Mouse (Mus musculus) midbrain, embryonic 16.5 days (tissue): ENCODE data around the gene Slc7a5. TPM values are rescaled to one million over a fixed set of nuclear protein-coding genes. Genes with fewer than 3 reads are reported as not detected.

ENCODE experiments used
- ATAC-seq: fragments of 200-750 bp; cut with Nextera tagmentation; 2 replicates; pipeline ENCODE4 v1.8.0; 2017; ENCODE audit warnings: moderate TSS enrichment
- H3K27ac ChIP-seq: fragments of 300-500 bp; sonication (generic); 2 replicates; pipeline ENCODE4 v1.5.1; 2014; ENCODE audit warnings: mild to moderate bottlenecking, low read length, mixed read lengths
- H3K27me3 ChIP-seq: fragments of 300-500 bp; sonication (generic); 2 replicates; pipeline ENCODE4 v1.6.1; 2014; ENCODE audit warnings: low read depth, low read length, mixed read lengths; ENCODE audit not compliant: control insufficient read depth, insufficient read depth
- H3K36me3 ChIP-seq: fragments of 300-500 bp; sonication (generic); 2 replicates; pipeline ENCODE4 v1.6.1; 2014; ENCODE audit warnings: mild to moderate bottlenecking, low read length, moderate library complexity, mixed read lengths; ENCODE audit not compliant: control insufficient read depth, insufficient read depth
- H3K4me1 ChIP-seq: fragments of 300-500 bp; sonication (generic); 2 replicates; pipeline ENCODE4 v1.6.1; 2014; ENCODE audit warnings: mild to moderate bottlenecking, low read length, mixed read lengths; ENCODE audit not compliant: control insufficient read depth, insufficient read depth
- H3K4me2 ChIP-seq: fragments of 300-500 bp; sonication (generic); 2 replicates; pipeline ENCODE4 v1.6.1; 2014; ENCODE audit warnings: mild to moderate bottlenecking, low read length, mixed read lengths
- H3K4me3 ChIP-seq: fragments of 300-500 bp; sonication (generic); 2 replicates; pipeline ENCODE4 v1.5.1; 2014; ENCODE audit warnings: low read depth, mild to moderate bottlenecking, low read length, moderate library complexity, mixed read lengths
- H3K9ac ChIP-seq: fragments of 300-500 bp; sonication (generic); 2 replicates; pipeline ENCODE4 v1.6.1; 2014; ENCODE audit warnings: low read depth, low read length, mixed read lengths
- H3K9me3 ChIP-seq: fragments of 300-500 bp; sonication (generic); replicated peaks from 2 replicates; pipeline ENCODE4 v1.6.1; 2014; ENCODE audit warnings: mild to moderate bottlenecking, low read length, mixed read lengths; ENCODE audit not compliant: control insufficient read depth, poor library complexity, severe bottlenecking
- WGBS: fragments of 180-500 bp; shearing (Covaris S2); extraction: QIAGEN DNeasy Blood & Tissue Kit; methylation state at CpG from one replicate; pipeline ENCODE4 v1.1.7; 2014; 5-methylcytosine and 5-hydroxymethylcytosine counted together
- polyA plus RNA-seq: library from polyadenylated mRNA; unstranded; fragments of >200 nt; fragmentation: Nextera tagmentation; extraction: Ambion mirVana; gene quantifications from 2 replicates; pipeline ENCODE4 v1.2.1, GENCODE M21; 2015

Gene Slc7a5
- polyA plus RNA-seq, 1 experiment from 2014 or later, result 50.8 TPM

GRCm38 (mm10) chr8:121897205-121897604 lies 10.3 kb downstream of the Slc7a5 start:
- 78% methylated on average over 9 of the region's 9 CpGs for WGBS
- Histone ChIP-seq H3K36me3 (no peaks in the 10 kb centered on the region), H3K27ac (no peak overlapping the region), H3K4me1 (peaks cover 23% of the 10 kb centered on the region), H3K9me3 (no peaks in the 10 kb centered on the region), H3K27me3 (no peaks in the 10 kb centered on the region), H3K4me3 (no peak overlapping the region), H3K4me2 (no peak overlapping the region; the same call in 1 of the 2 replicates), H3K9ac (no peak overlapping the region)
- ATAC-seq, result no peak

GRCm38 (mm10) chr8:121896476-121897145 lies 10.9 kb downstream of the Slc7a5 start:
- Histone ChIP-seq H3K27ac (no peak overlapping the region), H3K4me3 (no peak overlapping the region), H3K9ac (no peak overlapping the region), H3K27me3 (no peaks in the 10 kb centered on the region), H3K4me1 (peaks cover 23% of the 10 kb centered on the region), H3K9me3 (no peaks in the 10 kb centered on the region), H3K36me3 (no peaks in the 10 kb centered on the region), H3K4me2 (no peak overlapping the region)
- no peak for ATAC-seq
- 27% methylated on average over 12 of the region's 12 CpGs for WGBS

- WGBS, result 68% methylated on average over 7 of the region's 7 CpGs
- no peaks in the 10 kb centered on the region for H3K9me3 ChIP-seq
- no peak for ATAC-seq
- H3K4me3 ChIP-seq, result no peak overlapping the region
- H3K27me3 ChIP-seq, result no peaks in the 10 kb centered on the region
- no peak overlapping the region for H3K27ac ChIP-seq
- H3K9ac ChIP-seq, result no peak overlapping the region
- peaks cover 23% of the 10 kb centered on the region for H3K4me1 ChIP-seq
- no peaks in the 10 kb centered on the region for H3K36me3 ChIP-seq
- no peak overlapping the region for H3K4me2 ChIP-seq
Observed at GRCm38 (mm10) chr8:121895910-121896309, 11.6 kb downstream of the Slc7a5 start.

GRCm38 (mm10) chr8:121892875-121893274 lies 14.6 kb downstream of the Slc7a5 start:
- no peak overlapping the region for H3K9ac ChIP-seq
- no peak overlapping the region for H3K4me2 ChIP-seq
- no peak overlapping the region for H3K4me3 ChIP-seq
- 83% methylated on average over 5 of the region's 5 CpGs for WGBS
- no peak overlapping the region for H3K27ac ChIP-seq
- H3K4me1 ChIP-seq, result peaks cover 8% of the 10 kb centered on the region
- peaks cover 2% of the 10 kb centered on the region; the same call in 1 of the 2 replicates for H3K36me3 ChIP-seq
- H3K9me3 ChIP-seq, result no peaks in the 10 kb centered on the region
- no peak for ATAC-seq
- H3K27me3 ChIP-seq, result no peaks in the 10 kb centered on the region

- Histone ChIP-seq H3K36me3 (peaks cover 14% of the 10 kb centered on the region), H3K9ac (no peak overlapping the region), H3K27me3 (no peaks in the 10 kb centered on the region), H3K27ac (no peak overlapping the region), H3K4me2 (no peak overlapping the region), H3K9me3 (no peaks in the 10 kb centered on the region), H3K4me3 (no peak overlapping the region), H3K4me1 (no peaks in the 10 kb centered on the region)
- ATAC-seq, result no peak
- 89% methylated on average over 15 of the region's 15 CpGs for WGBS
Observed at GRCm38 (mm10) chr8:121889810-121890785, 17.4 kb downstream of the Slc7a5 start.

- Histone ChIP-seq H3K36me3 (peaks cover 17% of the 10 kb centered on the region), H3K4me3 (no peak overlapping the region), H3K9me3 (no peaks in the 10 kb centered on the region), H3K4me2 (no peak overlapping the region), H3K27ac (no peak overlapping the region), H3K27me3 (no peaks in the 10 kb centered on the region), H3K4me1 (no peaks in the 10 kb centered on the region), H3K9ac (no peak overlapping the region)
- ATAC-seq, result no peak
- 100% methylated on average over 1 of the region's 1 CpGs for WGBS
Observed at GRCm38 (mm10) chr8:121889317-121889716, 18.2 kb downstream of the Slc7a5 start.

- H3K4me1 ChIP-seq, result no peaks in the 10 kb centered on the region
- H3K36me3 ChIP-seq, result peaks cover 30% of the 10 kb centered on the region
- 69% methylated on average over 1 of the region's 1 CpGs for WGBS
- H3K27me3 ChIP-seq, result no peaks in the 10 kb centered on the region
- ATAC-seq, result no peak
- no peak overlapping the region for H3K4me3 ChIP-seq
- H3K9me3 ChIP-seq, result no peaks in the 10 kb centered on the region
- H3K27ac ChIP-seq, result no peak overlapping the region
- no peak overlapping the region for H3K4me2 ChIP-seq
- H3K9ac ChIP-seq, result no peak overlapping the region
Observed at GRCm38 (mm10) chr8:121887547-121887946, 19.9 kb downstream of the Slc7a5 start.

- Histone ChIP-seq H3K4me2 (no peak overlapping the region), H3K27me3 (no peaks in the 10 kb centered on the region), H3K4me3 (no peak overlapping the region), H3K4me1 (no peaks in the 10 kb centered on the region), H3K36me3 (peaks cover 31% of the 10 kb centered on the region), H3K9ac (no peak overlapping the region), H3K27ac (no peak overlapping the region), H3K9me3 (no peaks in the 10 kb centered on the region)
- WGBS, result 79% methylated on average over 6 of the region's 6 CpGs
- ATAC-seq, result no peak
Observed at GRCm38 (mm10) chr8:121885433-121885832, 22.1 kb downstream of the Slc7a5 start.

GRCm38 (mm10) chr8:121885001-121885400 lies 22.5 kb downstream of the Slc7a5 start:
- H3K9ac ChIP-seq, result no peak overlapping the region
- no peak overlapping the region for H3K4me2 ChIP-seq
- H3K4me3 ChIP-seq, result no peak overlapping the region
- ATAC-seq, result no peak
- H3K9me3 ChIP-seq, result no peaks in the 10 kb centered on the region
- WGBS, result 94% methylated on average over 9 of the region's 9 CpGs
- no peak overlapping the region for H3K27ac ChIP-seq
- peaks cover 31% of the 10 kb centered on the region for H3K36me3 ChIP-seq
- H3K4me1 ChIP-seq, result no peaks in the 10 kb centered on the region
- H3K27me3 ChIP-seq, result no peaks in the 10 kb centered on the region
